22 mouse cellular contexts compared by ENCODE assay signal in the genomic region with DNA sequence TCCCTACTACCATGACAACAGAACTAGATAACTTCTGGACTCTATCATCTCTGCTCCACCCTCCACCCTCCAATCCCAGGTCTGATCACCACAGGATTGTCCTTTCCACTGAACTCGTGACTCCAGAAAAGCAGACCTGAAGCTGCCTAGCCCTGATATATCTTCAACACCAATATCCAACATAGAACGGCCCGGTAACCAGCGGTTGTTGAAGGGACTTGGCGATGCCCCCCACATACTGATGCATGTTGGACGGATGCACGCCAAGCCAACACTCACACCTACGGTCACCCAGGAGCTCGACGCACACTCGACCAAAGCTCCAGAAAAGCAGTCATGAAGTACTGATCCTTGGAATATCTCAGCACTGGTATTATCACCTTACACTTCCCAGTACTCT. TPM values are rescaled to one million over a fixed set of nuclear protein-coding genes. Genes with fewer than 3 reads are reported as not detected.
DNase-seq lines count a peak whose midpoint lies in the region; ATAC-seq and TF ChIP-seq lines count a peak whose summit lies in the region.
"Had no signal": no experiment of that assay in that cellular context is flagged by ENCODE, and none has a peak within 500 bp of the region (broad histone marks: within the 10 kb centered on the region; RNA-seq: fewer than 3 reads in every experiment).

No protein-coding gene starts in this region.

- no peak for DNase-seq in liver, embryonic 13.5 days
- DNase-seq in liver (no peak), A20 (ENCODE audit: low read depth, low spot score) (peak; percentile 74)
- DNase-seq in liver, postnatal 0 days, result no peak
- DNase-seq in urinary bladder, postnatal 36 days (ENCODE audit: low spot score in 2 of 2), result no peak
- DNase-seq in cerebellum, adult 11 months, result no peak
- no peak for DNase-seq in kidney, adult 18-20 months
- DNase-seq: adrenal gland, postnatal 10 days; cerebellum, adult 11-12 months; cerebellum, adult 9-10 months; cerebellum, postnatal 36 days; forebrain, postnatal 0 days; gastrocnemius, postnatal 14 days; heart, adult 2 months; heart, postnatal 14 days had no signal

- H3K27me3 ChIP-seq in liver, embryonic 13.5 days, result peaks cover 59% of the 10 kb centered on the region
- H3K27me3 ChIP-seq in liver, postnatal 0 days (ENCODE audit: insufficient read depth, low read length), result peaks cover 37% of the 10 kb centered on the region

- no peak for TF ChIP-seq CTCF in bone marrow macrophage, adult 2 months (IDR thresholded peaks at IDR 0.05; ENCODE audit: low read depth, low read length)
- TF ChIP-seq CTCF in liver, postnatal 0 days (IDR thresholded peaks at IDR 0.05; ENCODE audit: low read depth), result no peak

- no peak overlapping the region for H3K4me3 ChIP-seq in liver, embryonic 13.5 days (replicated peaks)
- peak overlapping the region; percentile 74 for H3K4me3 ChIP-seq in bone marrow macrophage, adult 2 months (ENCODE audit: insufficient read depth, low read length)
- no peak overlapping the region for H3K4me3 ChIP-seq in liver, postnatal 0 days (ENCODE audit: low read depth, low read length)
- H3K4me3 ChIP-seq: embryonic facial prominence, embryonic 13.5 days; forebrain, embryonic 13.5 days; heart, adult 2 months; heart, embryonic 15.5 days; hindbrain, embryonic 13.5 days had no signal

- no peak overlapping the region for H3K9ac ChIP-seq in liver, embryonic 13.5 days
- no peak overlapping the region for H3K9ac ChIP-seq in liver, postnatal 0 days (replicated peaks)
- H3K9ac ChIP-seq: embryonic facial prominence, embryonic 13.5 days; forebrain, embryonic 13.5 days; forebrain, postnatal 0 days; heart, embryonic 15.5 days; hindbrain, embryonic 13.5 days had no signal

- 75% methylated on average over 11 of the region's 11 CpGs for WGBS in liver, embryonic 13.5 days (ENCODE audit: insufficient replicate concordance)
- 73% methylated on average over 11 of the region's 11 CpGs for WGBS in liver, postnatal 0 days (ENCODE audit: insufficient replicate concordance)

- H3K4me1 ChIP-seq in liver, embryonic 13.5 days (replicated peaks), result peaks cover 24% of the 10 kb centered on the region
- H3K4me1 ChIP-seq in bone marrow macrophage, adult 2 months (ENCODE audit: control insufficient read depth, insufficient read depth, low read length), result peaks cover 31% of the 10 kb centered on the region
- peaks cover 9% of the 10 kb centered on the region; the same call in 1 of the 2 replicates for H3K4me1 ChIP-seq in liver, postnatal 0 days (ENCODE audit: insufficient read depth)

- TF ChIP-seq POLR2A in bone marrow macrophage, adult 2 months (IDR thresholded peaks at IDR 0.05; ENCODE audit: borderline replicate concordance, low read depth, low read length), result no peak

- H3K27ac ChIP-seq in liver, embryonic 13.5 days, result no peak overlapping the region
- 0 out of 2 replicates have a peak overlapping the region, but pooled peaks have one; percentile 0 for H3K27ac ChIP-seq in bone marrow macrophage, adult 2 months (ENCODE audit: insufficient read depth, low read depth, low read length)
- no peak overlapping the region for H3K27ac ChIP-seq in liver, postnatal 0 days (ENCODE audit: low read depth)
- H3K27ac ChIP-seq: embryonic facial prominence, embryonic 13.5 days; forebrain, embryonic 13.5 days; heart, adult 2 months; heart, embryonic 15.5 days; hindbrain, embryonic 13.5 days; hindbrain, postnatal 0 days had no signal

- no peak for ATAC-seq in liver, embryonic 13.5 days (ENCODE audit: low read depth)
- no peak for ATAC-seq in liver, postnatal 0 days
- ATAC-seq: forebrain, embryonic 13.5 days; forebrain, postnatal 0 days; hindbrain, postnatal 0 days had no signal

- H3K4me2 ChIP-seq in liver, embryonic 13.5 days, result peak overlapping the region; percentile 59; the same call in 1 of the 2 replicates
- H3K4me2 ChIP-seq in liver, postnatal 0 days (ENCODE audit: low read depth, low read length), result peak overlapping the region; percentile 68
- H3K4me2 ChIP-seq: embryonic facial prominence, embryonic 13.5 days; forebrain, embryonic 13.5 days; heart, embryonic 11.5 days; hindbrain, embryonic 13.5 days had no signal

- no peak for TF ChIP-seq EP300 in liver, postnatal 0 days (IDR thresholded peaks at IDR 0.05; ENCODE audit: low read depth)

- peaks cover 3% of the 10 kb centered on the region; the same call in 1 of the 2 replicates for H3K9me3 ChIP-seq in liver, embryonic 13.5 days (replicated peaks)
- no peaks in the 10 kb centered on the region for H3K9me3 ChIP-seq in liver, postnatal 0 days (ENCODE audit: low read length)
- H3K9me3 ChIP-seq: embryonic facial prominence, embryonic 13.5 days; forebrain, embryonic 13.5 days; heart, embryonic 15.5 days; hindbrain, embryonic 13.5 days had no signal

- H3K36me3 ChIP-seq in liver, embryonic 13.5 days, result no peaks in the 10 kb centered on the region
- H3K36me3 ChIP-seq in liver, postnatal 0 days (replicated peaks; ENCODE audit: insufficient read depth, low read length), result no peaks in the 10 kb centered on the region
- H3K36me3 ChIP-seq: embryonic facial prominence, embryonic 13.5 days; heart, embryonic 15.5 days had no signal

RNA-seq across cellular contexts. Expression of gene Pou2f2, which starts 48.3 kb away (rescaled TPM):
- 1.5 and 1.6 TPM in 2 replicates for polyA plus RNA-seq in liver, embryonic 13.5 days (2015; fragmentation: Nextera tagmentation; extraction: Ambion mirVana)
- polyA plus RNA-seq in bone marrow macrophage, adult 2 months (2012; ENCODE audit: insufficient read depth, insufficient read length, missing spikeins), result 105 and 121 TPM in 2 replicates
- 2.0 and 2.9 TPM in 2 replicates for polyA plus RNA-seq in liver, postnatal 0 days (2015; fragmentation: Nextera tagmentation; extraction: Ambion mirVana)

RNA-seq across cellular contexts. Expression of gene Zfp574, which starts 58.9 kb away (rescaled TPM):
- polyA plus RNA-seq in liver, embryonic 13.5 days (2015; fragmentation: Nextera tagmentation; extraction: Ambion mirVana), result 9.7 and 11.1 TPM in 2 replicates
- 9.6 and 9.7 TPM in 2 replicates for polyA plus RNA-seq in bone marrow macrophage, adult 2 months (2012; ENCODE audit: insufficient read depth, insufficient read length, missing spikeins)
- 9.4 and 10.8 TPM in 2 replicates for polyA plus RNA-seq in liver, postnatal 0 days (2015; fragmentation: Nextera tagmentation; extraction: Ambion mirVana)

RNA-seq across cellular contexts. Expression of gene Grik5, which starts 59.1 kb away (rescaled TPM):
- 0.86 and 1.0 TPM in 2 replicates for polyA plus RNA-seq in liver, embryonic 13.5 days (2015; fragmentation: Nextera tagmentation; extraction: Ambion mirVana)
- polyA plus RNA-seq in bone marrow macrophage, adult 2 months (2012; ENCODE audit: insufficient read depth, insufficient read length, missing spikeins), result 1.5 and 2.1 TPM in 2 replicates
- polyA plus RNA-seq in liver, postnatal 0 days (2015; fragmentation: Nextera tagmentation; extraction: Ambion mirVana), result 0.69 and 0.76 TPM in 2 replicates

Comparison
In these comparisons a context has a peak if more than half of its experiments do, and no peak if none do; other contexts are left out.
1. RNA of gene Pou2f2, which starts 48.3 kb away (polyA plus RNA-seq): 105 to 121 TPM in bone marrow macrophage, adult 2 months; 2.0 to 2.9 TPM in liver, postnatal 0 days and 1.5 to 1.6 TPM in liver, embryonic 13.5 days; every median in the first group is over 10 times any median in the second.